Mouse (Mus musculus) urinary bladder, postnatal 14 days (tissue): Measurements from ENCODE around the gene Cdk1.
A peak's percentile ranks its signal among the peaks of the same experiment; 100 is the strongest.

Source experiments
- DNase-seq: peaks from one replicate; pipeline ENCODE4 v3.0.0; 2021; ENCODE audit warnings: low spot score

Gene Cdk1

DNA sequence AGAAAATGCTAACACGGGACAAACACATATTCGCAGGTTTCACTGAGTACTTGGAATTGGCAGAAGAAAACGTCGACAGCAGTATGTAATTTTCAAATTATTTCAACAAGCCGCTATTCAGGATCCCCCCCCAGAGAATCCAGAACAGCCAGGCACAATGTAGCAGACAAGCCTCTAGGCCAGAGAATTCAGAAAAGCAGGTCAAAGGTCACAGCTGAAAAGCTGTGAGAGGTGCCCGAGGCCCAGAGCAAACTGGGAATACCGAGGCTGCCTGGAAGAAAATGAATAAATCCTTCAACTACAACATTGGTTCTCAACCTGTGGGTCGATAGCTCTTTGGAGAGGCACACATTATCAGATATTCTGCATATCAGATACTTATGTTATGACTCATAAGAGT is 4.5 kb downstream of the Cdk1 start:
- DNase-seq = no peak

DNA sequence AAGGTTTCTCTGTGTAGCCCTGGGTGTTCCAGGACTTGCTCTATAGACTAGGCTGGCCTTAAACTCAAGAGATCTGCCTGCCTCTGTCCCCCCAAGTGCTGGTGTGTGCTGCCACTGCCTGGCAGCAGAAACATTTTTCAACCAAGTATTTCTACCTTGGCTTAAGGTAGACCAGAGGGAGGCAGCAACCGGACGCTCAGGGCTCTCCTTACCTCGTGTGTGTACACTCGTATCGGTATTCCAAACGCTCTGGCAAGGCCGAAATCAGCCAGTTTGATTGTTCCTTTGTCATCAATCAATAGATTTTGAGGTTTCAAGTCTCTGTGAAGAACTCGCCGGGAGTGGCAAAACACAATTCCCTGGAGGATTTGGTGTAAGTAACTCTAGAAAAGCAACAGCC is 10.4 kb downstream of the Cdk1 start:
- no peak for DNase-seq

DNA sequence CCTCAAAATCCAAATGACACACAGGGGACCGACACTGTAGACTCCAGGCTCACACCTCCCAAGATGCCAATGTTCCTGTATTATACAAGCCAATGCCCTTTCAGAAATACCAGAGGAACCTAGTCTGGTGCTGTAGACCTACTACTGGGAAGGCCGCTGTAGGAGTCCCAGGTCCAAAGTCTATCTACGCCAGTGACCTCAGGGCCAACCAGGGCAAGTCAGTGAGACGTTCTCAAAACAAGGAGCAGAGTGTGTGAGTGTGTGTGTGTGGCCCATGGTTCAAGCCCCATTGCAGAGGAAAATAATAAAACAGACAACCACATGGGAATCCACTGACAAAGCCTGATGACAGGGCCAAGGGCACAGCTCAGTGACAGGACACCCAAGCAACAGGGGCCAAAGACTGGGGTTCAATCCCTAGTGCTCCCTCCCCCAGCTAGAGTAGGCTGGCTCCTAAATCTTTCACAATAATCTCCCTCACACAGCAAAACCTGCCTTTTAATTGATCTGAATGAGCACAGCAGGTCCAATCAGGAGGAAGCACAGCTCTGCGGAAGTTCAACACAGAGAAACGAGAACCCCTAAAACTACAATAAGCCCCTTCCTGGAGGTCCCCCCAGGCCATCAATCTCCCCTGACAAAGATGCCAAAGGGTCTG is 11.0 kb downstream of the Cdk1 start:
- DNase-seq = no peak

DNA sequence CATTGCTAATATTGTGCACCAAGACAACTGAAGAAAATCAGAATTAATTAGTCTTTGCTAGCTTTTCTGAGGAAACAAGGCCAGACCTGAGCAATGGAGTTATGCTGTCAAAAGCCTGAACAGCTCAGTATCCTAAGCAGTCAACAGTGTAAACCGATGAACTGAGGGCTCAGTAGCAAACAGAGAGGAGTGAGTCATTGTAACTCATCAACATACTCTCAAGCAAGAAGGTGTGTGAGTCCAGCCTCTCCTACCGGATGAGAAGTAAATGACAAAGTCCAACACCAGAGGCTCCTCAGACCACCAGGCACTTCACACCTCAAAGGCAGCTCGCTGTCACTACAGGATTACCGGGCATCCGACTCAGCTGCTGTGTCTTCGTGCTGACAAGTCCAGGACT is 12.7 kb downstream of the Cdk1 start:
- DNase-seq = no peak

DNA sequence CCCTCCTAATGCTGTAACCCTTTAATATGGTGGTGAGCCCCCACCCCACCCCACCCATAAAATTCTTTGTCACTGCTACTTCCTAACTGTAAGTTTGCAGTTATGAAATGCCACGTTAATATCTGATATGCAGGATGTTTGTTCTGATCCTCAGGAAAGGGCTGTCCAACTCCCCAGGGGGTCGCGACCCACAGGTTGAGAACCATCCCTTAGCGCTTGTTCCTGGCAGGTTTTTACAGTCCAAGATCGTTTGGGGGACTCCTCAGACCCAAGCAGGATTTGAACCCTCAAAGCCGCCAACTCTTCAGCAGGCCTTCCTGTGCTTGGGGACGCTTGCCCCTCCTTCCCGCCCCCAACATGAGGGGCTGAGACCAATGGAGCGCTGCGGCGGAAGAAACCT is 16.5 kb downstream of the Cdk1 start:
- no peak for DNase-seq

DNA sequence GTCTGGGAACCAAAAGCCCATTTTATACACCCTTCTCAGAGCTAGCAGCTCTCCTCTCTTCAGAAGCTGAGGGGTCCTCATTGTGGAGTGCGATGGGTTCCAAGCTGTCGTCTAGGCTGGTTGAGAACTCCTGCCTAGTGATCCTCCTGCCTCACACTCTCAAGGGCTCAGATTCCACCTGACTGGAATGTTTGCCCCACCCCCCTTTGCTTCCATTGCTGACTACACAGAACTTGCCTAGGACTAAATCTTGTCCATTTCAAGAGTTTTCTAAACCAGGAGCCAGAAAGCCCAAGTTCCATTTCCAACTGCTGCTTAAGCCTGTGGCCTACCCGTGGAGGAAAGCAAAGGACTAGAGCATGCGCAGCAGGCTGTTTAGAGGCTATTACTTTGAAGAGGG is 17.1 kb downstream of the Cdk1 start:
- no peak for DNase-seq

DNA sequence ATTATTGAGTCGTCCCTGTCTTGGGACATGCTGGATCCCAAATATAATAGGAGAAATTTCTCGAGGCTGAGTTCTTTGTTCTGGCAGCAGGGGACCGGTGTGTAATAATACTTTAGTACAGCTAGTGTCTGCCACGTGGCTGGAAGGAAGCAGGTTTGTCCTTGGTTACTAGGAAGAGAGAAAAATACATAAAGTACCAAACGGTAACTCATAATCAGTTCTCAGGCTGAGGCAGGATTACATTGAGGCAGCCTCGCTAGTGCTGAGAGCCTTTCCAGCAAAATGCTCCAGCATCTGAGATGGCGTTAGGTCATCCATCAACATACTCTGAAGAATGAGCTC is 17.6 kb downstream of the Cdk1 start:
- DNase-seq = no peak

DNA sequence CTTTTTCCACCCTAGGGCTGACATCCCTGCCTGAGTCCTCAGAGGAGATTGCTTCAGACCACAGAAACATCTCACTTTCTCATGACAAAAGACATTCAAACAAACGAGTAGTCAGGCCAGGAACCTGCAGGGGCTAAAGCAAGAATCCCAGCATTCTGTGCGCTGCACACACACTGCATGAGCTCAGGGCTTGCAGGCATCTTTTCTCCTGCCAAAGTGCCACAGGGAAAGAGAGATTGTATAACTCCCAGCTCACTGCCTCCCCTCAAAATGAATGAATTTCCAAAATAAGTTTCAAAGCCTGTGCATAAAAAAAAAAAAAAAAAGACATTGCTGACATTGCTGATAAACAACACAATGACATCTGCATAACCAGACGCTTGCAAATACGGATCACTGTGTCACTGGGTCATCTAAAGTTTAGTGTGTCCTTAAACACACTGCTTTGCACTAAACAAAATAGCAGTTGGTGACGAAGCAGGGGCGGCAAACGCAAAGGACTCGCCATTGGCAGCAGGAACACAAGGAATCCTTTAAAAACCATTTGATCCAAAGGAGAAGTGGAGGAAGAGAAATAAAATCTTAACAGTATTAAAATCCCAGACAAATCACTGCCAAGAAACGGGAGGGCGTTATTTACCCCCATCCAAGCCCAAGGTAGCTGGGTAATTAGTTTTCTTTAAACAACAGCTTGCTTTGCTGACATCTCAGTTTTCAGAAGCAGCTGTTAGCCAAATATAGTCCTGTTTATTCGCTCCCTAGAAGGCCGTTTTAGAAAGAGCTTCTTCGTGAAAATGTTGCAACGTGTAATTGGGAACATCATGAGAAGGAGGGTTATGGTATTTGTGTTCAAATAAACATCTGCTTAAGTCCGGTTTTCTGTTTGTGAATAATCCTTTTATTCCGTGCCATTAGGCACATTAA is 18.2 kb downstream of the Cdk1 start:
- DNase-seq = no peak

DNA sequence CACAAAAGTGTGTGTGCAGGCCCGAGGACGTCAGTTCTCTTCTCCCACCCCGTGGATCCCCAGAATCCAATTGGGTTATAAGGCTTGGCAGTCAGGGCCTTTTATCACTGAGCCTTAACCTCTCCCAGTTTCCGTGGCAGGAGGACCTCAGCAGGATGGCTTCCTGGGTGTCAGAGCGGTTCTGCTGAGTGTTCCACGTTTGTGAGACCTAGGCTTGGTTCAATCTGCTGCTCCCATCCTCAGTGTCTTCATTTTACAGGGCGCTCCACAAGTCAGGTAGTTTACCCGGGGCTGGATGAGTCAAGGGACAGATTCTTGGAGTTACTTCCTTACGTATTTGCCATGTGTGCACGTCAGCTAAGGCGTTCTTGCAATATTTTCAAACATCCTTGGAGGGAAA is 19.5 kb downstream of the Cdk1 start:
- DNase-seq = no peak

DNA sequence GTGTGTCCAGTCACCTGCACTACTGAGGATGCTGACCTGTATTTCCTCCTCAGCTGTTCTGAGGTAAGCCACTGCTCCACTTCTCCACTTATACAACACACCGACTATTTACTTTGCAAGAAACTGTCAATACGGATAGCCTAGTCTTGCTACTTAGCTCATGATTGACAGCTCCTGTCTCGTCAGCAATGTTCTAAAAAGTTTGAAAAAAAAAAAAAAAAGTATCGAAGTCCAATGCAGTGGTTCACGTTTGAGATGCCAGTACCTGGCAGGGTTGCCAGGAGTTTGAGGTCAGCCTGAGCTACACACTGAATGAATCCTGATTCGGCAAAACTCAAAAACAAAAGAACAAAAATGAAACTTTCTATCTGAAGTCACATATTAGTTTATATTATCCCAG is 21.5 kb downstream of the Cdk1 start:
- no peak for DNase-seq

DNA sequence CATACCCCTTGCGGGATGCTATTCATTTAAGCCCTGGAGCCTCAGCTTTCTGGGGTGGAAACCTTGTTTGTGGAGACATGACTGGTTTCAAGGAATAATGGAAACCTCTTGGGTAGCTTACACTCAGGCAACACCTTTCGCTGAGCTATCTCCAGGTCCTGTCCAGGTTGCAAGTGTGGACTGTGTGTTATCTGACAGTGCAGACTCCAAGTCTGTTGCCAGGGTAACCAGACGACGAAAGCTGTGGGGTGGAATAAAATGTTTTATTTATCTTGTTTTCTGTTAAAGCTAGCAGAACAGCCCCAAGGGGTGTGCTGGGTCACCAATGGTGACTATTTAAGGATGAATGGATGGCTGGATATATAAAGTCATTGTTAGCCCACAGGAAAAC is 24.1 kb downstream of the Cdk1 start:
- DNase-seq = no peak

DNA sequence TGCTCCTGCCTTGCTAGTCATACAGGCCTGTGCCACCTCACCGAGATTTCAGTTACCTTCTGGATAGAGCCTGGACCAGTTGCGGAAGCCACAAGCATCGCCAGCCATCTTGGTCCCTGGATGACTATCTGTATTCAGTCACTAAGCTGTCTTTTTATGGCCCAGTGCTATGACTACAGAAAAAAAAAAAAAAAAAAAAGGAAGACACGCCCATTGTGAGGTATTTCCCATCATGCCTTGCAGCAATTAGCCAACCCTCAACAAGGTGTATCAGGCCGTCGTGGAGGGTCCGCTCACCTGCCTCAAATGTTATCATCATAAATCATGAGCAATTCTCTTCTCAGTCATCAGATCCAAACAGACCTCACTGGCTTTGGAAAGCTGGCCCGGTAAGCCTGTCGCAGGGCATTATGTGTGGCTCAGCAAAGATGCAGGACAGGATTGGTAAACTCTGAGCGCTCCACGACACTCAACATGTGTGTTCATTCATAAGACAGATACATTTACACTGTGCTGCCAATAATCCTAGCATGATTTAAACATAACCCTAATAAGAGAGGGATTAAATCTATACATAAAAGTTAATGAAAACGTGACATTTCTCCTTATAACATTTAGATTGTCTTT is 24.6 kb downstream of the Cdk1 start:
- DNase-seq = no peak

DNA sequence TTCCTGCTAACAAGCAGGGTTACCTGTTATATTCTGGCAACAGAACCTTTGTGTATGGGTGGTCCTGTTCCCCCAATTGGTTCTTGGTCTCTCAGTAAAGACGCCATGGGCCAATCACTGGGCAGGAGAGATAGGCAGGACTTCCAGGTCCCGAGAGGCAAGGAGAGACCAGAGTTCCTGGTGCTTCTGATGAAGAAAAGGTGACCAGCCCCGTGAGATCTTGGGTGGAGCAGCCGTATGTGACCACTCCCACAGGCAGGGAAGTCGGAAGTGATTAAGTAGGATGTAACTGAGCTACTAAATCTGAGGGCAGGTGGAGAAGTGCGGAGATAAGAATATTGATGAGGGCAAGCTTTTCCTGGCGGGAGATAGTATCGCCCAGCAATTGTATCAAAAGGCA is 25.4 kb downstream of the Cdk1 start:
- DNase-seq = no peak

DNA sequence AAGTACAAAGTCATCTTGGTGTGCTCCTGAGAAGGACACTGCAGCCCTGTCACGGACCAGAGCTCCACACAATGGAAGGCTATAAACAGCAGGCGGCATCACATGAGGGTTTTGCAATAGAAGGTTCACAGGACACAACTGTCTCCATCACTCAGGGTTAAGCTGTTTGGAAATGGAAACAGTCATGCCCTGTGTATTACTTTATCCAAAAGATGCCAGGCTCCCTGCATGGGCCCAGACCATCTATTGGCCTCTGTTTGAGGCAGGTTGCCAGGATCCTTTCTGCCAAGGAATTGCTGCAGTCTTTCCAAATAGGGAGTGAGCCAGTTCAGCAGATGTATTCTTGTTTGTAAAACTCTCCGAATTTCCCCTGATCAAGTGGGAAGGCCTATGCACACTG is 26.3 kb downstream of the Cdk1 start:
- DNase-seq = peak; percentile 38

DNA sequence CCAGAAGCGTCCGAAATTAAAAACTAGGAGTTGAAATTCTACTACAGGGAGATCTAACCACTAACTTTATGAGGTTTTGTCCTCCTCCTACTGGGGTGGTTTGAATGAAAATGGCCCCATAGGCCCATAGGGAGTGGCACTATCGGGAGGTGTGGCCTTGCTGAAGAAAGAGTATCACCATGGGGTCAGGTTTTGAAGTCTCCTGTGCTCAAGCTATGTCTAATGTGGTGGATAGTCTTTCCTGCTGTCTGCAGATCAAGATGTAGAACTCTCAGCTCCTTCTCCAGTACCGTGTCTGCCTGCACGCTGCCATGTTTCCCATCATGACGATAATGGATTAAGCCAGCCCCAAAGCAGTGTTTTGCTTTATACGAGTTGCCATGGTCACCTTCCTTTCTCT is 27.9 kb downstream of the Cdk1 start:
- no peak for DNase-seq

DNA sequence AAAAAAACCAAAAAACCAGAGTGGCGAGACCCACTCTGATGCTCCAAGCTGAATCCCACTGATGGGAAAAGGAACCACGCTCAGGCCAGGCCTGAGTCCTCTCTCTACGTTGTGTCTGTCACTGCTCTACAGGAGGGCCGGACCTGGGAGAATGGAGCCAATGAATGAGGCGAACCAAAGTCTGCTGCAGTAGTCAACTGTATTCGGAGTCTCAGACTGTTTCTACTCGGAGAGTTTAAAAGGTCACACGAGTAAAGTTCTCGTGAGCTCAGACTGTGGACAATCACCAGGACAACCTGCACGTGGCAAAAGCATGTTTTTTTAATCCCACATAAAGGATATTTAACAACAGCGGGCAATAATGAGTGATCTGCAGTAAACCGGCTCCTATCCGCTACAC is 28.8 kb downstream of the Cdk1 start:
- no peak for DNase-seq

DNA sequence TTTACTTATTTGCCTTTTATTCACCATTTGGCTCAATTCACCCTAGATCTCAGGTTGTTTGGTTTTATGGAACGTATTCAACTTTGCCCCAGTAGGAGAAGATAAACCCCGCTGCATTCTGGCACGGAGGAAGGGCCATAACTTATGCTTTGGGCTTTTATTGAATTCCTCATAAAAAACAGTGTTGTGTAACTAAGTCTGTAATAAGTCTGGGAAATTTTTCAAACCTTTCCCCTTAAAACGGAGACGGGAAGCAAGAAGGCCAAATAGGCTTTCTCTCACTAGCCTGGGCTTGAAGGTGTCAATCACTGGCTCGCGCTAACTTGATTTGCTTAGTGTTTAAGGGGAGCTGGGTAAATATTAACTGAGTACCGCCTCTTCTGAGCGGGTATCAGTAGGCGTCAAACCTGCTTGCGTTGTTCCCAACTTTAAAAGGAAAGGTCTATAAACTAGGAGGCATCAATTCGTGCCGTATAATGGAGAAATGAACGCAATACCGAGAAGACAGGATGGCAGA is 31.2 kb downstream of the Cdk1 start:
- peak; percentile 38 for DNase-seq

DNA sequence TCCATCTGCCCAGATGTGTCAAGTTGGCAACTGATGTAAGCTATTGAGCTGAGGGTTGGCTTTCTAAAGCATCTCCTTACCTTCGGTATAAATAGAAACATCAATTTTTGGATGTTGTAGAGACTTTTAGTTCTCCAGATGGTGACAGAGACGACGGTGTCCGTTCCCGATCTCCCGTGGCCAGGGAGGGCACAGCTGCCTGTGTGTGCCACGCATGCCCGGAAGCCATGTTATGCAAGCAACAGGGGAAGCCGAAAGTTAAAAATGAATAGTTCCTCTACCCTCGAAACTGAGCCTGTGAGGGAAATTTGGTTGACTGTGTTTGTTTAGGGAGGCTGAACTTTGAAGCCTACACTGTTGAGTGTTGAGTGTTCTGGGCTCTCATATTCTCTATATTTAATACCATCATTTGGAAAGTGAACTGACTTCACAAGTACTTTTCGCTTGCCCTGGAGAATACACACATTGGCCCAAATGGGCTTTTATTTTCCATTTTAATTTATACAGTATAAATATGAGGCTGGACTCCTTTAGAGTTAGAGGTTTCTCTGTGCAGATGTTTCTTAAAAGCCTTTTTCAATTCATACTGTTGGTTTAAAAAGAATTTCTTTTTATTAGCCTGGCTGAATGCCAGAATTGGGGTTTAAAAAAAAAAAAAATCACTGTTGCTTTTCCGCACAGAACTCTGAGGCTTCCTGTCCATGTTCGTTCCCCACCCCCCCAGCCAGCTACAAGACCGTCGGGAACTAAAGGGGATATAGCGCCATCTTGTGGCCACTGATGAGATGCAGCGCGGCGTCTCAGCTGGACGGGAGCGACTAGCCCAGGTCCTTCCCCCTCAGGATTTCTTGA is 31.8 kb downstream of the Cdk1 start:
- peak; percentile 93 for DNase-seq

DNA sequence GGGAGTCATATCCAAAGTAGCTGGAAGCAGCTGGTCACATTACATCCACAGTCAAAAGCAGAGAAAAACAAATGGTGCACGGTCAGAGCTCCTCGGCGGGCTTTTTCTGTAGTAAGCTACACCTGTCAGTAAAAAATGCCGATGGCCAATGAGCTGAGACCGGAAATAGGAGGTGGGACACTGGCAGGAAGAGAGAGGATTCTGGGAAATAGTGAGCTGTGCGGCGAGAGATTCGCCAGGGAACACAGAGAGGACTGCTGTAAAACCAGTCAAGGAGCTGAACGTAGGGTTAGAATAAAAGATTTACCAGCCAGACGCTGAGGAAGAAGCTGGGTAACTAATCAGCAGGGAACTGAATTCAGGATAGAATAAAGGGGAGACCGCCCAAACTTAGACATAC is 34.2 kb downstream of the Cdk1 start:
- no peak for DNase-seq

DNA sequence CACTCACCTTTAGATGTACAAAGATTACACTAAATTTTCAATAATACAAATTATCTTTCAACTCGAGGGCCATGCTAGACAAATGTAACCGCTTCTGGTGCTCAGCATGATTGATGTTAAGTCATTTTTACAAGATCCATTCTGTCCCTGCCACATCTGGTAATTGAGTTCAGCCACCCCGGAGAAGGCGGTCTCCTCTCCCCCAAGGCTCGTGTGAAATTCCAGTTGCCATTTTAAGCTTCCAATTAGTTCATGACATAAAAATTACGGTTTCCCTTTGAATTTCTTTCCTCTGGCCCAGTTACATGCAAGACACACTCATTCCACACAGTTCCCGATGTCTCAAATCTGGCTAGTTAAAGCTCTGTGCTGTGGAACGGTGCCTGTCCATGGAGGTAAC is 38.8 kb downstream of the Cdk1 start:
- no peak for DNase-seq

DNA sequence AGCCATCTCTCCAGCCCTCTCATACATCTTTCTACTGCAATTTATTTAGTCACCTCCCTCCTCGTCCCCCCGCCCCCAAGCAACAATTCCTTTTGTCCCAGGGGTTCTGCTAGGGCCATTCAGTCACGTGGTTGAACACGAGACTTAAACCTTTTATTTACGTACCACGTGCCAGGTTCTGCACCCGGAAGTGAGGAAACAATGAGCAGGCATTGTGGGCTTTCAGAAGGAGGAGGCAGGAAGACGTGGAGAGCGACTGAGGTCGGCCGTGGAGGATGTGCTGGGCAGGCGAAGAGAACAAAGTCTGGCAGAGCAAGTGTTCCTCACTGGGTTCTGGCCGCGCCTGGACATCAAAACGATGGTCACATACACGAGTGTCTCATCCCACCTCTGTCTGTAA is 40.9 kb downstream of the Cdk1 start:
- DNase-seq = no peak

DNA sequence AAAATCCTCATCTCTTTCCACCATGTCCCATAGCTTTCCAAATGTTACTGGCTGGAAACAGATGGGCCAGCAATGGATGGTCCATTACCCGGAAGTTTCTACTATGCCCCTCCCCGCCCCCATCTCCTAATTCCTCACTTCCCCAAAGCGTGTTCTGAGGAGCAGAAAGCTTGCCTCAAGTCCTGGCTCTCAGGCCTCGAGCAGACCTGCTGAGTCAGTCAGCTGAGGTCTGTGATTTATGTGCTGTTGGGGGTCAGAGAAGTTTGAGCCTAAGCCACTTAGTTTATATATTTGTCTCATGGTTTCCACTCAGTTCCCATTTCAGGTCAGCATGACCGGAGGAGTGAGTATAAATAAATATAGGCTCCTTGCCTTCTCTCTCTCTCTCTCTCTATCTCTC is 43.6 kb downstream of the Cdk1 start:
- no peak for DNase-seq
